Mouse (Mus musculus) hindbrain, embryonic 10.5 days (tissue): ENCODE results near the gene Zfp711. TPM values are rescaled to one million over a fixed set of nuclear protein-coding genes. Genes with fewer than 3 reads are reported as not detected.

Experiments used
- DNase-seq: peaks from one replicate; pipeline ENCODE4 v3.0.0-alpha.2; 2017; ENCODE audit warnings: low spot score
- H3K27ac ChIP-seq: fragments of 300-500 bp; sonication (generic); 2 replicates; pipeline ENCODE4 v1.5.1; 2016; ENCODE audit warnings: mild to moderate bottlenecking, moderate library complexity
- H3K27me3 ChIP-seq: fragments of 300-500 bp; sonication (generic); 2 replicates; pipeline ENCODE4 v1.6.1; 2016; ENCODE audit warnings: mild to moderate bottlenecking; ENCODE audit not compliant: poor library complexity, insufficient read depth, severe bottlenecking
- H3K36me3 ChIP-seq: fragments of 300-500 bp; sonication (generic); 2 replicates; pipeline ENCODE4 v1.6.1; 2016; ENCODE audit warnings: mild to moderate bottlenecking, moderate library complexity
- H3K4me1 ChIP-seq: fragments of 300-500 bp; sonication (generic); replicated peaks from 2 replicates; pipeline ENCODE4 v1.6.1; 2016; ENCODE audit warnings: mild to moderate bottlenecking
- H3K4me3 ChIP-seq: fragments of 300-500 bp; sonication (generic); 2 replicates; pipeline ENCODE4 v1.5.1; 2016; ENCODE audit warnings: mild to moderate bottlenecking, moderate library complexity
- H3K9me3 ChIP-seq: fragments of 300-500 bp; sonication (generic); 2 replicates; pipeline ENCODE4 v1.6.1; 2016; ENCODE audit warnings: mild to moderate bottlenecking, moderate library complexity
- WGBS: fragments of 180-500 bp; shearing (Covaris S2); methylation state at CpG from one replicate; pipeline ENCODE4 v1.1.7; 2016; 5-methylcytosine and 5-hydroxymethylcytosine counted together
- polyA plus RNA-seq: library from polyadenylated mRNA; unstranded; fragments of >200 nt; fragmentation: Nextera tagmentation; extraction: Ambion mirVana; gene quantifications from 2 replicates; pipeline ENCODE4 v1.2.1, GENCODE M21; 2016

The Zfp711 gene
- 16.3 and 19.1 TPM in 2 replicates for polyA plus RNA-seq

DNA sequence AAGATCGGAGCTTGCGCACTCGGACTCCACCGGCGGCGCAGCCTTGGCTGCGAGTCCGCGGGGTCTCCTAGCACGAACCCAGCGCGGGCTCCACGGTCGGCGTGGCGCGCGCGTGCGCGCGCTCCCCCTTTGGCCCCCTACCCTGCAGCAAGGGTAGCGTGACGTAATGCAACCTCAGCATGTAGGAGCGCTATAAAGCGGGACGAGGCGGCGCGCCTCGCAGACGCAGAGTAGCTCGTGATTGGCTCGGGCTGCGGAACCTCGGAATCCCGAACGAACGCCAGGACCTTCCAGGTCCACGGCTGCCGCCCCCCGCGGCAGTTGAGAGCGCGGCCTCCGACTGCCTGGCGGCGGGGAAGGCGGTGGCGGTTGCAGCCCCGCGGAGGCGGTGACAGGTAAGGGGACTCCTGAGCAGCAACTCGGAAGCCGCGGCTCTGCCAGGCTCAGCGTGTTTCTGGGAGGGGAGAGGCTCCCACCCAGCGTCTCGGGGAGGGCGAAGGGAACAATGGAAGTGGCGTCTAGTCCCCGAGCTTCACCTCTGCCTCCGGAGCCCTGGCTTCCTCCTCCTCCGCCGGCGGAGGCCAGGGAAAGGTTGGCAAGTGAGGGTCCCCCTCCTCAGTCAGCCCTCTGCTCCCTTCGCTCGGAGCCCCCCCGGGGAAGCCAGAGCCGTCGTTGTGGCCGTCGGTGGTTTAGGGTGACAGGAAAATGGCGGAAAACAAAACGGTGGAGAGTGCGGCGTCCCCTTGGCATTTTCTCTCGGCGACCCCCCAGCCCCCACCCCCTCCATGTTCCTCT, at the start of gene Zfp711:
Zfp711 (plus strand) TSS at position 16 of the 795 bp plus-strand sequence.
- Histone ChIP-seq H3K9me3 (no peaks in the 10 kb centered on the region), H3K36me3 (no peaks in the 10 kb centered on the region), H3K4me1 (no peaks in the 10 kb centered on the region), H3K27me3 (no peaks in the 10 kb centered on the region), H3K4me3 (peak within 1 kb of the TSS; percentile 66), H3K27ac (peak within 1 kb of the TSS; percentile 91)
- 10% methylated on average over 79 of the region's 79 CpGs for WGBS
- peak; percentile 85 for DNase-seq

DNA sequence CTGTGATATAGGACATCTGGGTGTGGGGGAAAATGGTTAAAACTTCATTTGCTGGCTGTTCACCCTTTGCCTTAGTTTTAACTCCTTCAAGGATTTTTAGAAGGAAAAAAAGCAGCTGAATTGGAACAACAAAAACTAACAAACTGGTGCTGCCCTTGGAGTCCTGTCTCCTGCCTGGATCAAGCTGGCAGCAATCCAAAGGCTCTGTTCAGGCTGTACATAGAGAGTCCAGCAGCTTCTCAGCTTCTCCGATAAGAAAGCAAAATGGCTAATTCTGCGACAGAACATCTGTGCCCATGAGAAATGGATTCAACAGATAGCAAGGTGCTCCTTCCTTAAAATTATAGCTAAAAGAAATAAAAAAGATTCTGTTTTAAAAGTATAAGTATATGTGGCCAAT, 32.6 kb upstream of the Zfp711 start:
- Histone ChIP-seq H3K27ac (no peak overlapping the region), H3K36me3 (no peaks in the 10 kb centered on the region), H3K27me3 (no peaks in the 10 kb centered on the region), H3K9me3 (no peaks in the 10 kb centered on the region), H3K4me3 (no peak overlapping the region), H3K4me1 (no peaks in the 10 kb centered on the region)
- WGBS = 92% methylated on average over 2 of the region's 2 CpGs
- DNase-seq = no peak

DNA sequence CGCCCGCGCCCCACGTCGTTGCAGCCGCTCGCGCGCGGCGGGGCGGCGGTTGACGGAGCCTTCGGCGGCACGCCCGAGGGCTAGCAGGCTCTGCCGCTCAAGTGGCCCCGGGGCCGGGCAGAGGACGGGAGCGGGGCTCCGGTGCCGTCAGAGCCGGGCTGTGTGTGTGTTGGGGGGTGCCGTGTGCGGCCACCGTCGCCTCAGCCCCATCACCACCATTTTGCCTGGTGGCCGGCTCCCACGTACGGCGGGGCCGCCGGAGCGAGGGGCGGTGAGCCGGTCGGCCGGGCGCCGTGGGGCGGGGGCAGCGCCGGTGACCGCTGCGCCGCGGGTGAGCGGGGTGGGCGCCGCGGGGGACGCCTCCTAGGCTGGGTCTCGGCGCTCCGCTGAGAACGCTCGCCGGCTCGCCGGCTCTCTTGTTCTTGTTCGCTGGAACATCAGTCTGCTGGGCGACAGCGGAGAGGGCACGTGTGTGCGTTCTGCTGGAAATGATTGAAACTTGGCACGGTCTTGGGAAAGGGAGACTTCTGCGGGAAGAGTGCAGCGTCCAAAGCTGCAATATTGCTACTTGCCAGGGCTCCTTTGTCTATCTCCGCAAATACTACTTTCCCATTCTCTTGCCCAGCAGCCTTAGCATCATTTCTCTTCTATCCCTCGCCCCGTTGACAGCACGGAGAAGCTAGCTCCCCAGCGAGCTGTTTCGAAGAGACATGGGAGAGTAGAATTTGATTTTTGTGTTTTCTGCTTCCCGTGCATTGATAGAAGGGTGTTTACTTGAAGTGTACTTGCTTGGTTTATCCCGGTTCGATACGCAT, 1.2 kb downstream of the Zfp711 start:
- WGBS = 17% methylated on average over 76 of the region's 81 CpGs
- Histone ChIP-seq H3K27me3 (no peaks in the 10 kb centered on the region), H3K4me3 (peak overlapping the region; percentile 66), H3K4me1 (no peaks in the 10 kb centered on the region), H3K9me3 (no peaks in the 10 kb centered on the region), H3K27ac (peak overlapping the region; percentile 91), H3K36me3 (no peaks in the 10 kb centered on the region)
- DNase-seq = peak; percentile 49

DNA sequence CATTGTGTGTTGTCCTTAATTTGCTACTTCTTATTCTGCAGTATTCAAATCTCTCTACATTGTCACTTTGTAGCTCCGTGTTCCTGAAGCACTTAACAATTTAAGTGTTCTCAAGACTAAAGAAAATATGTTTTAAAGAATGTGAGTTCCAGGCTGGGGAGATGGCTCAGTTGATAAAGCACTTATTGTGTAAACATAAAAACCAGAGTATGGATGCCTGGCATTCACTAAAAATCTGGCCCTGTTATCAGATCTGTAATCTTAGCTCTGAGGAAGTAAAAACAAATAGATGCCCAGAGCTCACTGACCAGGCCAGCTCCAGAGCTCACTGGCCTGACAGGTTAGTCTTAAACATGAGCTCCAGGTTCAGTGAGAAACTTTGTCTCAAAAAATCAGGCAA, 75.2 kb downstream of the Zfp711 start:
- Histone ChIP-seq H3K27ac (no peak overlapping the region), H3K36me3 (no peaks in the 10 kb centered on the region), H3K27me3 (no peaks in the 10 kb centered on the region), H3K4me1 (no peaks in the 10 kb centered on the region), H3K9me3 (no peaks in the 10 kb centered on the region), H3K4me3 (no peak overlapping the region)
- no peak for DNase-seq
- WGBS = 65% methylated on average over 1 of the region's 1 CpGs

DNA sequence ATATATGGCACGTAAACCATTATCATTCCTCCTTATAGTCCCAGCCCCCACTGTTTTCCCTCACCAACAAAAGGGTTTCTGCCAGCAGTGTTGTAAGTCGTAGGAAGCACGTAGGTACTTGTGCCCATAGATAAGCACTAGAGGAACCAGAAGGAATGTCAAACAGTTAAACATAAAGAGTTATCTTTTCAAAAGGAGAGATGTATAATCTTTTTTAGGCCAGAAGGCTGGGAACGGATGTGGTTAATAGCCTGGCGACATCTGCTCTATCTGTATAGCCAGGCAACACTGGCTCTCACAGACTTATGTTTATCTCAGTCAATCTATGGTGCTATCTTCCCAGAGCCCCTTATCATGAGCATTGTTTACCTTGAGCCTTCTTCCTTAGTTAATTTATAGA, 80.3 kb downstream of the Zfp711 start:
- Histone ChIP-seq H3K27me3 (no peaks in the 10 kb centered on the region), H3K9me3 (no peaks in the 10 kb centered on the region), H3K27ac (no peak overlapping the region), H3K4me1 (no peaks in the 10 kb centered on the region), H3K4me3 (no peak overlapping the region), H3K36me3 (no peaks in the 10 kb centered on the region)
- DNase-seq = no peak
- 75% methylated on average over 5 of the region's 5 CpGs for WGBS

Other genes starting within 250 kb of the Zfp711 start
- not detected in 2 replicates for gene Satl1, start 193.7 kb upstream of the Zfp711 start, polyA plus RNA-seq
- not detected in 2 replicates for gene 2010106E10Rik, start 105.3 kb upstream of the Zfp711 start, polyA plus RNA-seq
- gene Pof1b, start 98.1 kb downstream of the Zfp711 start, polyA plus RNA-seq = 0.04 and 0.26 TPM in 2 replicates